Mouse (Mus musculus) gastrocnemius, adult 8-10 months (tissue): ENCODE results near the gene Ttc26. TPM values are rescaled to one million over a fixed set of nuclear protein-coding genes. Genes with fewer than 3 reads are reported as not detected.
"Not testable (repeated sequence)": the region's sequence is repeated elsewhere in the genome, so short reads cannot be mapped to it uniquely, and the experiment has no call there.

ENCODE experiments used
- DNase-seq, 2 experiments: peaks; one replicate each; pipeline ENCODE4 v3.0.0; 2022; ENCODE audit warnings: low spot score in 2 of 2
- total RNA-seq, 4 experiments: library from RNA; stranded (reverse); gene quantifications; 2 replicates each; pipeline ENCODE4 v1.2.4; 2022

The Ttc26 gene
- total RNA-seq, 4 experiments from 2014 or later = 0.48 to 2.7 (median 1.4) TPM

- DNase-seq = not testable (repeated sequence)
These were observed 24.4 kb upstream of the Ttc26 start for GRCm38 (mm10) chr6:38356661-38357433.

DNA sequence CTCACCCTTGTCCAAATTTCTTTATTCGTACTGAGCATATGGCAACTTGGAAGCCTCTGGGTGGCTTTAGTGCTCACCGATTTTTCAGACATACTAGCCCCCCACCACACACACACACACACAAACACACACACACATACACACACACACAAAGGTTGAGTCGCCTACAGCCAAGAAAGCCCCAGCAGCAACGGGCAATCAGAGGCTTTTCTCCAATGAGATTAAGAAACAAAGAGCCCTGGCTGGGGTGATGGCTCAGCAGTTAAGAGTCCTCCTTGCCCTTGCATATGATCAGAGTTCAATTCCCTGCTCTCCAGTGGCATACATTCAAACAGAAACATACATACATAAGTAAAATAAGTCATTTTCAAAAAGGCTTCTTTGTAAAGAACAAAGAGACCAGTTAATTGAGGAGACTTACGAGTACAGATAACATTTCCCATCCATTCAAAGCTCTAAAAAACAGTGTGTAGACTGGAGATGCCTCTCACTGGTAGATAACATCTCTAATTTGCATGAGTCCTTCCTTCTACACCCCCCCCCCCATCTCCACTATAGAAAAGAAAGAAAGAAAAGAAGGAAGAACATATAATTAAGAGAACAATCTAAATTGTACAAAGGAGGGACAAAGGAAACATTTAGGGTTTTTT lies 23.5 kb upstream of the Ttc26 start:
- DNase-seq = no peak

- DNase-seq = no peak
These were observed 22.8 kb upstream of the Ttc26 start for GRCm38 (mm10) chr6:38358253-38359027.

- not testable (repeated sequence) for DNase-seq
These were observed 22.1 kb upstream of the Ttc26 start for GRCm38 (mm10) chr6:38359044-38359735.

DNA sequence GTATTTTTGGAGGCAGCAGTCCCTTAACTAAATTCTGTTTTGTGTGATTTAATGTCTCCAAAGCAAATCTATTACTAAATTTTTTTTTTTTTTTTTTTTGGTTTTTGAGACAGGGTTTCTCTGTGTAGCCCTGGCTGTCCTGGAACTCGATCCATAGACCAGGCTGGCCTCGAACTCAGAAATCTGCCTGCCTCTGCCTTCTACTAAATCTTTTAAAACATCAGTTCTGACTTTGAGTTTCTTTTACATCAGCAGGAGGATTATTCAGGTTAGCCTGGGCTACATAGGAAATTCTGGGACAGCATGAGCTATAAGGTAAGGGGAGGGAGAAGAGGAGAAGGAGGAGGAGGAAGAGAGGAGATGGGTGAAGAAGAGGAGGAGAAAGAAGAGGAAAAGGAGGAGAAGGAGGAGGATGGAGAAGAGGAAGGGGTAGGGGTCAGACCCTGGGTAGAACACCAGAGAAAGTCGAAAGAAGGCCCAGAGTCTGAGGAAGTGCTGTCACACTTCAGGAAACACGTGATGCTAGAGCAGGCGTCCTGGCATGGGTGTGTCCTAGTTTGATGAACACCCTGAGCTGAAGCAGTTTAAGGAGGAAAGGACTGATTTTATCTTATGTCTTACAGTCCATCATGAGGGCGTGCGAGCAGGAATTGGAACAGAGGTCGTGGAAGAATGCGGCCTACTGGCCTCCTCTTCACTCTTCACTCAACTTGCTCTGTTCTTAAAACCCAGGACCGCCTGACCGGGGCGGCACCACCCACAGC lies 21.4 kb upstream of the Ttc26 start:
- no peak for DNase-seq

GRCm38 (mm10) chr6:38361065-38361464 lies 20.2 kb upstream of the Ttc26 start:
- DNase-seq = no peak

GRCm38 (mm10) chr6:38361937-38362336 lies 19.3 kb upstream of the Ttc26 start:
- DNase-seq = no peak

DNA sequence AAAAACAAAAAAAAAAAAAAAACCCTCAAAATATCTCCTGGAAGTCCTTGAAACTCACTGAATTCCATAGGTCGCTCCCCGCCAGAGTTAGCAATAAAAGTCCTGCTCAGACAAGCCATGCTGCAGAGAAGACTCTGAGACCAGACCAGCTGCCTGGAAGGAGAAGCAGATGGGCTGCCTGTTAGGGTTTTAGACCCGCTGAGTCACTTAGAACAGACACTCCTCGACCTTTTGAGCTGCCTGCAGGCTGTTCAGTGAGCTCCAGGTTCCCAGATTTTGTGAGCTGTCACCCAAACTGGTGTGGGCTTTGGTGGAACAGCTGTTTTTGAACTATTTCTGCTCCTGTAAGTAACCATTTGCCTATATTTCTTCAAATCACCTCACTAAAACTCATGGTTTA lies 17.9 kb upstream of the Ttc26 start:
- DNase-seq = no peak

DNA sequence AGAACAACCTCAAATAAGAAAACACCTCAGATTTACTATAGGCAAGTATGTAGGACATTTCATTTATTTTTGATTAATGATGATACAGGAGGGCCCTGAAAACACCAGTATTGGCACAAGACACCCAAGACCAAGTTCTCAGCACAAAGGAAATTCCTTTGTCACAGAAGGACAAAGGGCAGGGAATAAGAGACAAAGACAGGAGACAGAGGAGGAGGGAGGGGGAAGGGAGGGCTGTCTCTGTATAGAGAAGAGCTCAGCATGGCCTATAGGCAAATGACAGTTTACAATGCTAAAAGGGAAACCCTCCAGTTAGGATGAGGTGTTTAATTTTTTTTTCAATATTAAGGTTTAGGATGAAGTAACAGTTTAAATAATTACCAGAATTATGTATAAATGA lies 17.1 kb upstream of the Ttc26 start:
- no peak for DNase-seq

GRCm38 (mm10) chr6:38369945-38370344 lies 11.3 kb upstream of the Ttc26 start:
- no peak for DNase-seq

DNA sequence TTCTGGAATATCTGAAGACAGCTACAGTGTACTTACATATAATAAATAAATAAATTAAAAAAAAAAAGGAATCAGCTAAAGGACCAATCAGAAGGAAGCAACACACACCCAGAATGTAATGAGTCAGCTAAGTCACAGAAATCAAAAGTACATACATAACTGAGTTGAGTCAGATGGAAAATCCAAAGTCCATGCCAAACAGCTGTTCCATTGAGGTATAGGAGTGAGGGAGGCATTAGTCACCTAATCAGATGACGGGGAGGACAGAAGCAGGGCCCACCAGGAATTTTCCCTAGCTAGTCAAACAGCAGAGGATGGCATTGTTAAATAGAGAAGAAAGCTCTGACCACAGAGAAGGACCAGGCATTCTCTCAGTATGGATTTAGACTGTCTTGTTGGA lies 7.0 kb upstream of the Ttc26 start:
- no peak for DNase-seq

DNA sequence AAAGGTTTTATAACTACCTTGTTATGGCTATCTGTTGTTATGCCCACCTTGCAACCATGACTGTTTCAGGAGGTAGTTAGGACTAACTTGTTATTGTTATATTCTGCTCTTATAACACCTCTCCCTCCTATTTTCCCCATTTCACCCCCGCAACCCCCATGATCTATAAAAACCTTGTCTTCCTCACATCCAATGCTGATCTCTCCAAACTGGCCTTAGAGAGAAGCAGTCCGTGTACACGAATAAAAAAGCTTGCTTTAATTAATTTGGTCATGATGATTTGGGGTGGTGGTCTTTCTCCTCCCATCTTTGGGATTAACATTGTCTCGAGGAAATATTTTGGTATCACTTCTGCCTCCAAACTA lies 523 bp upstream of the Ttc26 start:
- DNase-seq = no peak

DNA sequence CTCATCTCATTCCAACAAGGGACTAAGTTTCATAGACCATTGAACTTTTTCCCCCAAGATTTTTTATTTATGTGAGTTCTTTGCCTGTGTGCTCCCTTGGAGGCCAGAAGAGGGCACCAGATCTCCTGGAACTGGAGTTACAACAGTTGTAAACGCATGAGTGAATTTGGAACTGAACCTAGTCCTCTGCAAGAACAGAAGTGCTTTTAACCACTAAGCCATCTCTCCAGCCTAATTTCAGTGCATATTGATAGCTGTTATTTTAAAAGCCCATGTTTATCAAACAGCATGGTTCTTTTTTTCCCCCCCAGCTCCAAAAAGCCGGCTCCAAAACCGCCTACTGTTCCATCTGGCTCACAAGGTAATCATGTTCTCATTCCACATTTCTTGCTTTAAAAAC lies 8.4 kb downstream of the Ttc26 start:
- no peak for DNase-seq

GRCm38 (mm10) chr6:38432457-38432856 lies 51.2 kb downstream of the Ttc26 start:
- not testable (repeated sequence) for DNase-seq

DNA sequence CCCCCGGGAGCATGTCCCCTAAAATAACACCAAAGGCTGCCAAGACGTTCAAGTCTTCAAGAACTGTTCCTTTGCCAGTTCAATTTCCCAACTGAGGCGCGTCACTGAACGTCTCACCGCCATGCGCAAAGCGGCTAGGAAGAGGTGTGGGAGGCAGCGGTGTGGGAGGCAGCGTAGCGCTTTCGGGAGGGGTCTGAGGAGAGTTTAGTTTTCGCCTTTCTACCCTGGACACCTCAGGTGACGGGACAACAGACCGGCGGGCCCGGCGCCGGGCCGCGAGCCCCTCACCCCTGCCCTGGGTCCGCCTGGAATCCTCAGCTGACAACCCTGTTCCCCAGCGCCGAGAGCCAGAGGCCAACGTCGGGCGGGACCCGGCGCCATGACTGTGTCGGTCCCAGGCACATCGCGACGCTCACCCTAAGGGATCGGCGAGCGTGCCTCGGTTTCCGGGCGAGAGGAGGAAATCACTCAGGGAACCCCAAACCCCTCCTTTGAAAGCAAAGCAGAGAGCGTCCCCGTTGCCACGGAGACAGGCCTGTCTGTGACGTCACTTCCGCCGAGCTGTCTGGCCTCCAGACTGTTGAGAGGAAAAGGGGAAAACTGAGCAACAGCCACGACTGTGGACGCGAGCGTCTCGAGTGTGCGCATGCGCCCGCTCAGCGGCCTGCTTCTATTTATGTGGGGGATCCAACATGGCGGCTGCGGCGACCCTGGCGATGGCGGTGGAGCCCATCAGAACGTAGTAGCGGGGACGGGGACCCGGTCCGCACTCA lies 52.2 kb downstream of the Ttc26 start, which contains the start of gene Ubn2:
Ubn2 (plus strand) TSS at position 690 of the 773 bp plus-strand sequence.
- peak; percentile 90 to 96 for DNase-seq

- DNase-seq = peak; percentile 36 to 49
These were observed 53.1 kb downstream of the Ttc26 start for GRCm38 (mm10) chr6:38434055-38435023.

DNA sequence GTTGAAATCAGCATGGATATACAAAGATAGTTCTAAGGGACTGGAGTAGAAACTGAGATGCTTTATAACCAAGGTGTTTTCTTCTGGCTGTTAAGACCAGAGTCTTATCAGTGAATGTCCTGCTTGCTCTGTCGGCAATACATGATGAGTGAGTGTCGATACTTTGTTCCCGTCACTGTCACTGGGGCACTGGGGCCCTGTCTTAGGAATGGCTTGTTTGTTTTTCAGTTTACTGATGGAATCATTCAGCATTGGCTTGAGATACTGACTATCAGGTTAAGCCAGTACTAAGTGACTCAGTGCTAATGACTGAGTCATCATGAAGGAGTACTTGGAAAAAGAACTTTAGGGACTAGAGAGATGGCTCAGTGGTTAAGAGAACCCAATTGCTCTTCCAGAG lies 62.6 kb downstream of the Ttc26 start:
- DNase-seq = no peak

GRCm38 (mm10) chr6:38448295-38448694 lies 67.0 kb downstream of the Ttc26 start:
- DNase-seq = no peak

- DNase-seq = no peak
These were observed 71.8 kb downstream of the Ttc26 start for GRCm38 (mm10) chr6:38453049-38453448.
